Mouse (Mus musculus): Measurements from ENCODE around the gene Zscan12. TPM values are rescaled to one million over a fixed set of nuclear protein-coding genes. Genes with fewer than 3 reads are reported as not detected.

Zscan12 gene
- polyA plus RNA-seq, 1 experiment from 2014 or later, result 15.8 TPM

Small RNA genes lying within 50 kb of the gene (microRNA-seq; reads per million reads assigned to microRNA genes)
- gene Mir6942, result not detected

Other genes starting within 250 kb of the Zscan12 start
- gene Olfr263, start 233.2 kb upstream of the Zscan12 start, polyA plus RNA-seq (2016; fragmentation: Nextera tagmentation; extraction: Ambion mirVana), result not detected in 2 replicates
- gene Olfr1368, start 217.0 kb upstream of the Zscan12 start, polyA plus RNA-seq (2016; fragmentation: Nextera tagmentation; extraction: Ambion mirVana), result not detected in 2 replicates
- 124 and 125 TPM in 2 replicates for gene Trim27, start 183.4 kb upstream of the Zscan12 start, polyA plus RNA-seq (2016; fragmentation: Nextera tagmentation; extraction: Ambion mirVana)
- gene Gpx5, start 70.1 kb upstream of the Zscan12 start, polyA plus RNA-seq (2016; fragmentation: Nextera tagmentation; extraction: Ambion mirVana), result not detected in 2 replicates
- 0.15 TPM in 1 of 2 replicates, not detected in the other for gene Gpx6, start 50.7 kb upstream of the Zscan12 start, polyA plus RNA-seq (2016; fragmentation: Nextera tagmentation; extraction: Ambion mirVana)
- not detected in 2 replicates for gene Olfr1367, start 15.9 kb upstream of the Zscan12 start, polyA plus RNA-seq (2016; fragmentation: Nextera tagmentation; extraction: Ambion mirVana)
- gene Zkscan3, start 39.9 kb downstream of the Zscan12 start, polyA plus RNA-seq (2016; fragmentation: Nextera tagmentation; extraction: Ambion mirVana), result 88.2 and 89.0 TPM in 2 replicates
- gene Pgbd1, start 78.2 kb downstream of the Zscan12 start, polyA plus RNA-seq (2016; fragmentation: Nextera tagmentation; extraction: Ambion mirVana), result 4.2 and 4.5 TPM in 2 replicates
- gene Zscan26, start 90.9 kb downstream of the Zscan12 start, polyA plus RNA-seq (2016; fragmentation: Nextera tagmentation; extraction: Ambion mirVana), result 22.9 and 26.7 TPM in 2 replicates
- gene Nkapl, start 105.7 kb downstream of the Zscan12 start, polyA plus RNA-seq (2016; fragmentation: Nextera tagmentation; extraction: Ambion mirVana), result 2.2 and 2.5 TPM in 2 replicates
- gene Zkscan4, start 116.1 kb downstream of the Zscan12 start, polyA plus RNA-seq (2016; fragmentation: Nextera tagmentation; extraction: Ambion mirVana), result 6.0 and 6.2 TPM in 2 replicates
- not detected in 2 replicates for gene Gm10065, start 116.6 kb downstream of the Zscan12 start, polyA plus RNA-seq (2016; fragmentation: Nextera tagmentation; extraction: Ambion mirVana)
- 0.19 and 0.40 TPM in 2 replicates for gene AK157302, start 132.4 kb downstream of the Zscan12 start, polyA plus RNA-seq (2016; fragmentation: Nextera tagmentation; extraction: Ambion mirVana)
- gene Gm11273, start 138.6 kb downstream of the Zscan12 start, polyA plus RNA-seq (2016; fragmentation: Nextera tagmentation; extraction: Ambion mirVana), result 2.4 and 3.0 TPM in 2 replicates
- 5.9 and 6.8 TPM in 2 replicates for gene Zkscan8, start 168.3 kb downstream of the Zscan12 start, polyA plus RNA-seq (2016; fragmentation: Nextera tagmentation; extraction: Ambion mirVana)
- gene Olfr1366, start 180.0 kb downstream of the Zscan12 start, polyA plus RNA-seq (2016; fragmentation: Nextera tagmentation; extraction: Ambion mirVana), result 0.14 TPM in 2 replicates
- 0.06 TPM in 1 of 2 replicates, not detected in the other for gene Olfr1535, start 197.1 kb downstream of the Zscan12 start, polyA plus RNA-seq (2016; fragmentation: Nextera tagmentation; extraction: Ambion mirVana)
- gene Olfr1364, start 218.9 kb downstream of the Zscan12 start, polyA plus RNA-seq (2016; fragmentation: Nextera tagmentation; extraction: Ambion mirVana), result not detected in 2 replicates

Data from neural tube, embryonic 12.5 days (tissue).